Mouse (Mus musculus) activated CD4-positive, CD25-positive, alpha-beta regulatory T cell, adult 4 months (primary cell): ENCODE data around the gene Dnajc1. TPM values are rescaled to one million over a fixed set of nuclear protein-coding genes. Genes with fewer than 3 reads are reported as not detected.
A peak's percentile ranks its signal among the peaks of the same experiment; 100 is the strongest.

Experiments
- ATAC-seq: one replicate; pipeline ENCODE4 v1.8.0; 2017
- polyA plus RNA-seq, 2 experiments: library from polyadenylated mRNA; unstranded; fragments of 100-300 nt; shearing (Covaris generic); gene quantifications; one replicate each; pipeline ENCODE4 v1.2.1; 2017

Dnajc1 gene
- 10 to 100 TPM; 28.5 to 33.8 TPM for polyA plus RNA-seq

- ATAC-seq: peak; percentile 98
Measured at GRCm38 (mm10) chr2:18392331-18393021, at the start of gene Dnajc1. Gene Dnajc1, minus strand, starts transcription at chr2:18392830.

GRCm38 (mm10) chr2:18441871-18442270, 49.2 kb upstream of the Dnajc1 start:
- no peak for ATAC-seq

GRCm38 (mm10) chr2:18415242-18415641, 22.6 kb upstream of the Dnajc1 start:
- ATAC-seq: no peak

DNA sequence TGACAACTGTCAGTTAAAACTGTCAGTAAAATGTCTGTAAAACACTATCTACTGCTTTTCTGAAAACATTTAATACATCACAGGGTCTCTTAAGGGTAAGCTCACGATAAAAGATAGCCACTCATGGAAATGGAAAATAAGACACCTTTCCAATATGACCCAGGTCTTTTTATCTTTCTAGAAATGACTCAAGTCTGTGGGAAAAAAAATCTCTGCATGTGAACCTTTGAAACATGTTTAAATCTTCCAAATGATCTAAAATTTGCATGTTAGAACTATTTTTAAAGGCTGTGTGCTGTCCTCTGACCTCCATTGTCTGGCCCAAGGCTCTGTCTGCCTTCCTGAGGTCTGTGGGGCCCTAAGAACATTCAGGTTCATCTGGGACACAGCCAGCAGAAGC, 11.0 kb upstream of the Dnajc1 start:
- ATAC-seq: no peak

- no peak for ATAC-seq
Measured at GRCm38 (mm10) chr2:18401771-18402170, 9.1 kb upstream of the Dnajc1 start.

- ATAC-seq: no peak
Measured at GRCm38 (mm10) chr2:18393022-18393519, 441 bp upstream of the Dnajc1 start.

- peak; percentile 2 for ATAC-seq
Measured at GRCm38 (mm10) chr2:18391861-18392260, 769 bp downstream of the Dnajc1 start.

- no peak for ATAC-seq
Measured at GRCm38 (mm10) chr2:18389631-18390030, 3.0 kb downstream of the Dnajc1 start.

- ATAC-seq: peak; percentile 49
Measured at GRCm38 (mm10) chr2:18381662-18382061, 11.0 kb downstream of the Dnajc1 start.

GRCm38 (mm10) chr2:18372400-18373182, 20.0 kb downstream of the Dnajc1 start:
- ATAC-seq: no peak

DNA sequence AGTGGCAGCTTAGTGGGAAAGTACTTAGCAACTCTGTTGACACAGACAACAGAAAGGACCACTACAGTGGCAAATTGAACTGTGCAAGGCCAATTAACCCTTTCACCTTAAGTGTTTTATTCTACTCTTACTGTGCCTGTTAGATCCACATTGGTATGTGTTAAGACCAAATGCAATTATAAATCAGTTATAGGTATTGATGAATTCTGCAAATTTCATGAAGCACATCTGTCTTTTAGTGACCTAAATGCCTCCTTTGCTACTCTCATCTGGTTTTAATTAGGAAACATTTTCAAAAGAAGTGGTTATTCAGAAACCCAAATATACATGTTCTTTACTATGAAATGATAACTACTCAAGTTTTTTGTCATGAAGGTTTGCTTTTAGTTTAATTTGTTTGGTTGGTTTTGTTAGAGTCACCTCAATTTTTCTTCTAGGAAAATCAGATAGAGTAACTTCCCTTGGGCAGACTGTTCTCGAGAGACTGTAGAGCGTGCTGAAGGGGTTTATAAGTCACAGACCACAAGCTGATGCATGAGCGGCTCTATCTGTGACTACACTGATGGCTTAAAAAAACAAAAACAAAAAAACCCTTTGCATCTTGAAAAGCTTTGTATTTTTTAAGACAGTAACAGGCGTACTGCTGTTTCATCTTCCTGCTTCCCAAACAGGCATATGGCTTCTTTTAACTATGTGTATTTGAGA, 21.7 kb downstream of the Dnajc1 start:
- no peak for ATAC-seq

GRCm38 (mm10) chr2:18364402-18364801, 28.2 kb downstream of the Dnajc1 start:
- no peak for ATAC-seq

GRCm38 (mm10) chr2:18355293-18355692, 37.3 kb downstream of the Dnajc1 start:
- no peak for ATAC-seq

DNA sequence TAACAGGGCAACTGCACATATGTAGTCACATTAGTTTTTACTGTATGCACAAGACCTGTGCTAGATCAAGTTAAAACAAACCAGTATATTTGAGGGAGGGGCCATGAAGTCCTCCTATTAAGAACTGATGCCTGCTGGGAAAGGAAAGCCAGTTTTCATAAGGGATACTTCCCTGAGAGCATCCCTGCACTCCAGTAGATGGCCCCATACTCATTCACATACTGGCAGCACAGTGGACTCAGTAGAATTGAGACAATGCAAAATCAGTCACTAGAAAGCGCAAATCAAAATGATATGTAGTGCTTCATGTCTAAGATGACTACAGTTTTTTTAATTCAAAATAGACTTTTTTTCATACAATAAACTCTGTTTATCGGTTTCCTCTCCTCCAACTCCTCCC, 40.0 kb downstream of the Dnajc1 start:
- no peak for ATAC-seq

- ATAC-seq: peak; percentile 57
Measured at GRCm38 (mm10) chr2:18343464-18343863, 49.2 kb downstream of the Dnajc1 start.

DNA sequence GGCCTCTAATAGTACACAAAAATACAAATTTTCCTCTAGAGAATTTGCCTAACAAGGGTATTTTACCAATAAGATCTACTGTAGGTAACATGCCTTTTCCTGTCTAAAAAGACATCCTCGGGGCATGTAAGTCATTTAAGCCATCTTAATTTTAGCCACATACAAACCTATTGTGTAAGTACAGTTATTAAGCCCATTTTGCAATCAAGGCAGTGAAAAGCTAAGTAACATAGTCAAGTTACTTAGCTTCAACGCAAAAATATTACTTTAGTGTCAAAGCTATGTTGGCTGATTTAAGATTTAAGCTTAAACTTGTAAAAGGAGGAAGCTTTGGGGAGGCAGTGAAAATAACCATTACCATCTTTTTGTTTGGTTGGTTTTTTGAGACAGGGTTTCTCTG, 74.0 kb downstream of the Dnajc1 start:
- no peak for ATAC-seq

DNA sequence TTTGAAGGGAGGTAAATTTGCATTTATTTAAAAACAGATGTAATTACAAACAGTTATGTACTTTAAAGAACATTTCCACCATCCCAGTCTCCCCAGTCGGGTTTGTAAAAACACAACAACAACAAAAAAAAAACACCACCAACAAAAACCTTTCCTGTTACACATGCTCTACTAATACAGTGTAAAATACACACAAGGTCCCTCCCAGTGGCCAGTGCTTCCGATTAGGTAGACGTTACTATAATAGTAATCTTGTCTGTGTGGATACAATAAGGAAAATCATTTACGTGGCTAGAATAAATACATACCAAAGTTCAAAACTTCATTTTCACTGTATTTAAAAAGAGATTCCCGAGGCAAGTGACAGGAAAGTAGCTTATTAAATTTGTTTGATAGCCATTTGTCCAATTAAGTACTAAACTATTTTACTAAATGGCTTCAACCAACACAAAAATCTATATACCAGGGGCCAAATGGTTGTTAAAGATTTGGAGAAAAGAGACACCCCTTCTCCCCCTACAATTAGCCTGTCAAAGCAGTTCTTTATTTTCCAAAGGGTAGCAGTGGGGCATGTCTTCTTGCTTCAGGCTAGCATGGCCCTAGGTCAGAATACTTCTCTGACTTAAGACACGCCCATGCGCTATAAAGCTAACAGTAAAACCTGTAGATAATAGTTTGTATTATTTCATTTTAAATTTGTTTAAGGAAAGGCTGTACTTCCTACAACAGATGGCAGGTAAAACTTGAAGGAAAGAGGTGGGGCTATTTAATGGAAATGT, 74.9 kb downstream of the Dnajc1 start:
- no peak for ATAC-seq

DNA sequence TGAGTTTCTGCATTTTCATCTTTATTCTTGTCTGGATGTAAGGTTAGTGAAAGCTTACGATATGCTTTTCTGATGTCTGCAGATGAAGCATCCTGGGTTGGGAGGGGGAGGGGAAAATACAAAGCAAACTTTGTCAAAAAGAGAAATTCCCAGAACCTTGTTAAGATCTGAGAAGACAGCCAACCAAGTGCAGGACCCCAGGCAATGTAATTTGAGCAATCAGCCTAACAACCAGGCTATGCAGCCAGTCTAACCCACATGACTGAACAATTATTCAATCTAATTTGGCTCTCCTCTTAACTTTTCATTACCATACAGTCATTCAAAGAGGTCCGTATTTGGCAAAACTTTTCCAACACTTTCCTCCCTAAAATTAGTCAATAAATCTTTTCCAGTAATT, 75.7 kb downstream of the Dnajc1 start:
- no peak for ATAC-seq

GRCm38 (mm10) chr2:18310261-18311104, 82.1 kb downstream of the Dnajc1 start:
- ATAC-seq: no peak

DNA sequence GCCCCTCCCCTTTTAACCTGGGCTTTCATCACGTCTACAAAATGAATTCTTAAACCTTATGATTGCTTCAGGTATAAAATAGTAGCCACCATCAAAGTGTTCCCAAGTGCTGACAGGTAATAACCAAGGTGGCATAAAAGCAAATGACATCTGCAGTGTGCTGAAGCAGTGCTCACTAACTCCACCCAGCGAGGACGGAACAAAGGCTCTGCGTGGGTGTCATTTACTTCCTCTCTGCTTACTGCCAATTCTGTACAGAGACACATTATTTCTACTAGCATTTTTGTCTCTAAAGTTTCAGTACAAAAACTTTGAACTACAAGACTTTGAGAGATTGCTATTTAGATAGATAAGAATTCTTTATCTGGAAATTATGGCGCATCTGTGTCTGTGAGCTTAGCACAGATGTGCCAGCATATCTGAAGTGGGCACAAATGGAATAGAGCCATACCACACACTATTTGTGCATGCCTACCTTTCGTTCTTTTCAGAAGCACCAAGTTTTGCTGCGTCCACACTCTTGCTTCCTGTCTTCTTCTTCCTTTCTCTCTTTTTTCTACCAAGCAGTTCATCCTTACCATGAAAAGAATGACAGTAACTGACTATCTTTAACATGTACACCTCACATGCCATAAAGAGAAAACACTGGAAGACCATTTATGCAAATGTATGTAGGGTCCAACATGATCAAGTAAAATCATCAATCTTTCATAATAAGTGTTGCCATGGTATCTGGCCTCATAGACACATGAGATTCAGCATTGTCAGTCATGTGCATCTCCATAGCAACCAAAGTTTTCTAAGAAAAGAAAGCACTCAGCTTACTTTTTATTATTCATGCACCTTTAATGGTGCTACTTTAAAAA, 85.0 kb downstream of the Dnajc1 start:
- peak; percentile 97 for ATAC-seq
